In genomic region chr1:168918331-168919076, GRCm38 (mm10) we compare ENCODE assay signal across 18 mouse cellular contexts.
"Had no signal": no experiment of that assay in that cellular context is flagged by ENCODE, and none has a peak within 500 bp of the region (broad histone marks: within the 10 kb centered on the region; RNA-seq: fewer than 3 reads in every experiment).

No protein-coding gene starts in this region.

- H3K36me3 ChIP-seq: lung, embryonic 15.5 days; midbrain, embryonic 13.5 days; midbrain, embryonic 15.5 days; neural tube, embryonic 12.5 days; stomach, embryonic 15.5 days had no signal

- H3K4me1 ChIP-seq: lung, embryonic 15.5 days; megakaryocyte, embryonic 14.5 days; midbrain, embryonic 13.5 days; midbrain, embryonic 15.5 days; neural tube, embryonic 12.5 days; stomach, embryonic 15.5 days had no signal

- H3K4me3 ChIP-seq: lung, embryonic 15.5 days; megakaryocyte, embryonic 14.5 days; midbrain, embryonic 13.5 days; midbrain, embryonic 15.5 days; neural tube, embryonic 12.5 days; stomach, embryonic 15.5 days had no signal

- H3K27ac ChIP-seq: lung, embryonic 15.5 days; macrophage; midbrain, embryonic 13.5 days; midbrain, embryonic 15.5 days; neural tube, embryonic 12.5 days; stomach, embryonic 15.5 days; stomach, postnatal 0 days had no signal

- H3K9ac ChIP-seq: liver, postnatal 0 days; lung, embryonic 15.5 days; midbrain, embryonic 13.5 days; midbrain, embryonic 15.5 days; neural tube, embryonic 12.5 days; stomach, embryonic 15.5 days had no signal

- H3K27me3 ChIP-seq: lung, embryonic 15.5 days; megakaryocyte, embryonic 14.5 days; midbrain, embryonic 13.5 days; midbrain, embryonic 15.5 days; neural tube, embryonic 12.5 days; stomach, embryonic 15.5 days had no signal

- H3K4me2 ChIP-seq: lung, embryonic 15.5 days; midbrain, embryonic 11.5 days; midbrain, embryonic 13.5 days; midbrain, embryonic 15.5 days; neural tube, embryonic 12.5 days; stomach, embryonic 15.5 days had no signal

- ATAC-seq: liver, postnatal 0 days; lung, postnatal 0 days; midbrain, embryonic 13.5 days; midbrain, embryonic 15.5 days had no signal

- DNase-seq: liver, postnatal 0 days; lung, adult 2 months; lung, postnatal 14 days; lung, postnatal 36 days; right cerebral cortex, postnatal 14 days; thymus, adult 2 months; thymus, postnatal 25 days; thymus, postnatal 4 days had no signal

- H3K9me3 ChIP-seq: lung, embryonic 15.5 days; megakaryocyte, embryonic 14.5 days; midbrain, embryonic 13.5 days; midbrain, embryonic 15.5 days; neural tube, embryonic 12.5 days; stomach, embryonic 15.5 days had no signal
